Mouse (Mus musculus) ES-E14 (cell line): ENCODE results near the gene Luc7l3. TPM values are rescaled to one million over a fixed set of nuclear protein-coding genes. Genes with fewer than 3 reads are reported as not detected.

Experiments used
- DNase-seq: peaks from one replicate; pipeline ENCODE4 v3.0.0-alpha.2; 2013; ENCODE audit warnings: low read depth, low spot score
- H3K27ac ChIP-seq: 2 replicates; pipeline ENCODE4 v1.5.1; 2012; ENCODE audit warnings: low read depth, mild to moderate bottlenecking, low read length, moderate library complexity, mixed read lengths; ENCODE audit not compliant: poor library complexity, insufficient read depth, severe bottlenecking
- H3K36me3 ChIP-seq: 2 replicates; pipeline ENCODE4 v1.6.1; 2012; ENCODE audit warnings: mild to moderate bottlenecking, low read length, moderate library complexity, mixed read lengths; ENCODE audit not compliant: control insufficient read depth, poor library complexity, insufficient read depth, severe bottlenecking
- H3K4me1 ChIP-seq, 2 experiments: fragments of 150-350 bp in 1 of 2; sonication (generic) in 1 of 2; 2 replicates each; pipeline ENCODE4 v1.6.1; 2012; ENCODE audit warnings: low read length in 2 of 2, mild to moderate bottlenecking in 1 of 2, mixed read lengths in 1 of 2; ENCODE audit not compliant: control insufficient read depth in 2 of 2, insufficient read depth in 2 of 2, poor library complexity in 1 of 2
- H3K4me3 ChIP-seq, 2 experiments: fragments of 150-350 bp in 1 of 2; sonication (generic) in 1 of 2; 2 replicates each; pipeline ENCODE4 v1.5.1; 2012; ENCODE audit warnings: low read length in 2 of 2, low read depth in 1 of 2, mild to moderate bottlenecking in 1 of 2, mixed read lengths in 1 of 2; ENCODE audit not compliant: insufficient read depth in 1 of 2, poor library complexity in 1 of 2, severe bottlenecking in 1 of 2
- H3K9ac ChIP-seq: 2 replicates; pipeline ENCODE4 v1.6.1; 2012; ENCODE audit warnings: low read depth, mild to moderate bottlenecking, low read length, mixed read lengths; ENCODE audit not compliant: poor library complexity, insufficient read depth, severe bottlenecking
- H3K9me3 ChIP-seq: fragments of 150-350 bp; sonication (generic); 2 replicates; pipeline ENCODE4 v1.6.1; 2012; ENCODE audit warnings: low read depth, mild to moderate bottlenecking, low read length; ENCODE audit not compliant: control insufficient read depth, insufficient read depth
- CHD2 ChIP-seq: IDR thresholded peaks from 2 replicates; pipeline ENCODE4 v1.6.1; 2014; ENCODE audit warnings: mild to moderate bottlenecking, low read depth, low read length, inconsistent platforms
- HCFC1 ChIP-seq: IDR thresholded peaks from 2 replicates; pipeline ENCODE4 v1.6.1; 2012; ENCODE audit warnings: low read length, inconsistent platforms, borderline replicate concordance; ENCODE audit not compliant: insufficient read depth
- MAFK ChIP-seq: IDR thresholded peaks from 2 replicates; pipeline ENCODE4 v1.6.1; 2014; ENCODE audit warnings: mild to moderate bottlenecking, low read depth, low read length, inconsistent platforms; ENCODE audit not compliant: insufficient read depth
- ZC3H11A ChIP-seq: IDR thresholded peaks from 2 replicates; pipeline ENCODE4 v1.6.1; 2012; ENCODE audit warnings: low read depth, mild to moderate bottlenecking, inconsistent platforms, low read length, borderline replicate concordance
- ZNF384 ChIP-seq: IDR thresholded peaks from 2 replicates; pipeline ENCODE4 v1.6.1; 2012; ENCODE audit warnings: low read depth, low read length, inconsistent platforms
- in situ Hi-C, 2 experiments: fragments of 600-800 bp; cut with MboI; formaldehyde crosslinking; loops; one replicate each; pipeline ENCODE4 v1.15.1; 2025; ENCODE audit warnings: low sequenced_read_pairs in 2 of 2, inconsistent platforms in 1 of 2; ENCODE audit not compliant: unreplicated experiment in 2 of 2
- total RNA-seq: library from RNA; depleted of rRNA; stranded (reverse); fragments of 300-350 nt; gene quantifications from 2 replicates; pipeline ENCODE4 v1.2.3, GENCODE M21; 2012; rRNA removed

Luc7l3 gene
- 60.3 and 66.8 TPM in 2 replicates for total RNA-seq

- Histone ChIP-seq H3K4me3 (peak within 1 kb of the TSS; percentile 99), H3K4me1 (peaks cover 0 to 13% of the 10 kb centered on the region in 2 experiments; a peak in 3 of 4 replicates), H3K9me3 (no peaks in the 10 kb centered on the region), H3K27ac (peak within 1 kb of the TSS; percentile 96), H3K36me3 (no peaks in the 10 kb centered on the region), H3K9ac (peak within 1 kb of the TSS; percentile 100)
- peak; percentile 82 for DNase-seq
- TF ChIP-seq HCFC1: no peak; the same call in 1 of the 2 replicates
- TF ChIP-seq ZNF384: no peak
- TF ChIP-seq MAFK: no peak
- no peak for TF ChIP-seq CHD2
- no peak for TF ChIP-seq ZC3H11A
- in situ Hi-C loops: no loop called here
These were observed at the start of gene Luc7l3 for GRCm38 (mm10) chr11:94321931-94322400. TSS of gene Luc7l3 (minus strand) at chr11:94321988.

- H3K9me3 ChIP-seq: no peaks in the 10 kb centered on the region
- H3K4me3 ChIP-seq: no peak overlapping the region
- no peak overlapping the region for H3K27ac ChIP-seq
- no peak for DNase-seq
- H3K36me3 ChIP-seq: no peaks in the 10 kb centered on the region
- H3K4me1 ChIP-seq: no peaks in the 10 kb centered on the region
- in situ Hi-C loops: no loop called here
- TF ChIP-seq ZC3H11A (no peak), HCFC1 (no peak), ZNF384 (no peak), MAFK (no peak), CHD2 (no peak)
- no peak overlapping the region for H3K9ac ChIP-seq
These were observed 49.0 kb upstream of the Luc7l3 start for GRCm38 (mm10) chr11:94370809-94371208.

DNA sequence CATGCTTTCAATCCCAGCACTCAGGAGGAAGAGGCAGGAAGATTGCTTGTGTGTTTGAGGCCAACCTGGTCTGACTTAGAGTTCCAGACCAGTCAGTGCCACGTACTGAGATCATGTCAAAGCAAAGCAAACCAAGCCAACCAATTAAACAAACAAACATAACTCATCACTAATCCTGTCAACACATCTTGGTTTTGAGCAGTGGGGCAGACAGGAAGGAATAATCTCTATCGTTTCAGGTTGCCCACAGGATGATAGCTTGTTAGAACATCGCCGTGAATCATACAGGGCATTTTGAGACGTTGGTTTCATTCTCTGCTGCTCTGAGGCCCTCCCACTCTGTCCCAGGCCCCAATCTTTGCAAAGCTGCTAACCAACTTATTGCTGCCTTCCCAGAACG lies 48.2 kb upstream of the Luc7l3 start:
- no peak overlapping the region for H3K27ac ChIP-seq
- in situ Hi-C loops: no loop called here
- no peaks in the 10 kb centered on the region for H3K36me3 ChIP-seq
- TF ChIP-seq HCFC1 (no peak), CHD2 (no peak), ZNF384 (no peak), ZC3H11A (no peak), MAFK (no peak)
- no peak overlapping the region for H3K4me3 ChIP-seq
- no peaks in the 10 kb centered on the region for H3K4me1 ChIP-seq
- H3K9me3 ChIP-seq: no peaks in the 10 kb centered on the region
- no peak for DNase-seq
- H3K9ac ChIP-seq: no peak overlapping the region

- no peak overlapping the region for H3K9ac ChIP-seq
- TF ChIP-seq ZNF384: no peak
- no peak for TF ChIP-seq CHD2
- TF ChIP-seq ZC3H11A: no peak
- no peak for TF ChIP-seq HCFC1
- no peak for TF ChIP-seq MAFK
- no peaks in the 10 kb centered on the region for H3K9me3 ChIP-seq
- DNase-seq: no peak
- H3K4me1 ChIP-seq: no peaks in the 10 kb centered on the region
- H3K36me3 ChIP-seq: no peaks in the 10 kb centered on the region
- in situ Hi-C loops: no loop called here
- H3K4me3 ChIP-seq: no peak overlapping the region
- no peak overlapping the region for H3K27ac ChIP-seq
These were observed 43.6 kb upstream of the Luc7l3 start for GRCm38 (mm10) chr11:94365340-94365739.

DNA sequence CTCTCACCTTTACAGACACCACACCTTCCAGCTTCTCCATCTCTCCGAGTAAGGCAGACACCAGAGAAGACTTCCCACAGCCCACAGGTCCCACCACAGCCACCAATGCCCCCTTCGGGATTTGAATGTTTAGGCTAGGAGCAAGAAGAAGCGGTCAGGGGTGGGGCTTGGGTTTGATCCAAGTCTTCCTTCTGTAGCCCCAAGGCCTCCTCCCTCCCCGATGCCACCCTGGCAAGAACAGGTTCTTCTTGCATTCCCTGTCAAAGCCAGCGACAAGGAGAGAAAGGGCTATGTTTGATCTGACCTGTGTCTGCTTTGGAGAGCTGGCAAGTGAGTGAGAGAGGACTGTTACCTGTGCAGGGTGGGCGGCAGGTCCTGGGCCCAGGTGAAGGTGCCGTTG lies 41.9 kb upstream of the Luc7l3 start:
- no peak overlapping the region for H3K9ac ChIP-seq
- H3K27ac ChIP-seq: no peak overlapping the region
- no peaks in the 10 kb centered on the region for H3K9me3 ChIP-seq
- peaks cover 0 to under 1% of the 10 kb centered on the region in 2 experiments; a peak in 1 of 4 replicates for H3K4me1 ChIP-seq
- TF ChIP-seq ZC3H11A: no peak
- TF ChIP-seq ZNF384: no peak
- no peak for TF ChIP-seq MAFK
- TF ChIP-seq CHD2: no peak
- TF ChIP-seq HCFC1: no peak
- in situ Hi-C loops: no loop called here
- no peak overlapping the region for H3K4me3 ChIP-seq
- no peaks in the 10 kb centered on the region for H3K36me3 ChIP-seq
- DNase-seq: no peak
